Mouse (Mus musculus) cerebellum, adult 9-11 months (tissue): Measurements from ENCODE around the gene Vcam1.
A peak's percentile ranks its signal among the peaks of the same experiment; 100 is the strongest.

Source experiments
- DNase-seq: peaks from one replicate; pipeline ENCODE4 v3.0.0; 2022

The Vcam1 gene

DNA sequence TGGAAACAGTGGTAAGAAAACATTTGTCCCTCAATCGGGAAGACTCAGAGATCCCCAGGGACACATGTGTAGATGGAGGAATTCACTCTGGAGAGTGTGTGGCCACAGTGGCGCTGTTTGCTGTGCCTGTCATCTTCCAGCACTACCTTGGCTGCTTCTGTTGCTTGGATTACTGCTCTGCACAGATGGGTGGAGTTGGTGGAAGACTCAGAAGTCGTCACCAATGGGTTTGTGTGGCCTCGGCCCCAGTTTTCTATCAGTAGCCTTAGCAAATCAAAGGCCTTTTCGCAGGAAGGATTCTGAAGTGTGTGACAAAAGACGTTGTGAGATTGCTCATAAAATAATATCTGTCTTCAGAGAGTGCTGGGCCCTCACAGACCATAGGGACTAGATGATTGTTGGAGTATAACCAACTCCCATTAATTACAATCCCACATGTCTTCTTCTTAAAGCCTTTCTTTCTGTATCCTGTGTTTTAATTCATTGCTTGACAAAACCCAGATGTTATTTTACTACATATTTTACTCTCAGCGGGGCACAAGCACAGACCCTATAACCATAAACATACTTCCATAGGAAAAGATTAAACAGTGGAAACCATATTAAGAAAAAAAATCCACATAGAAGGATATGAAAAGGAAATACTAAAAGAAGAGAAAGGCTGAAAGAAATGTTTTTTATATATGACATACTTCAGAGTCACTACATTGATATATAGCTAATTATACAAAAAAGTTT lies 48.4 kb downstream of the Vcam1 start:
- DNase-seq = no peak

- no peak for DNase-seq
Measured at GRCm38 (mm10) chr3:116080166-116080788, 49.2 kb downstream of the Vcam1 start.

GRCm38 (mm10) chr3:116078490-116078889 lies 51.0 kb downstream of the Vcam1 start:
- peak; percentile 5 for DNase-seq

GRCm38 (mm10) chr3:116076739-116077138 lies 52.7 kb downstream of the Vcam1 start:
- DNase-seq = no peak

DNA sequence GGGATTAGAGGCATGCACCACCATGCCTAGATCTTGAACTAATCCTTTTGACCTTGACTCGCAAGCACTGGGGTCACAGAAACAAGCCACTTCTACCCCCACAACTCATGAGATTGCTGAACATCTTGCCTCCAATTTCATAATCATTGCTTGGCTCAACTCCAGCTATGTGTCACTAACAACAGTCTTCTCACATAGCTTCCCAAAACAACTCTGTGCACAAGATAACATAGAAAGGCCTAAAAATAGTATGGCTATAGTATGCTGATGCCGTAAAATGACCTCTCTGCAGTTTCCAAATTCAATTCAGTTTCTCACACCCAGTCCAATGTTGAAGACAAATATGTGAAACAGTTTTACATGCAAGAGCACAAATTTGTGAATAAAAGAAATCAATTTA lies 56.9 kb downstream of the Vcam1 start:
- DNase-seq = no peak

DNA sequence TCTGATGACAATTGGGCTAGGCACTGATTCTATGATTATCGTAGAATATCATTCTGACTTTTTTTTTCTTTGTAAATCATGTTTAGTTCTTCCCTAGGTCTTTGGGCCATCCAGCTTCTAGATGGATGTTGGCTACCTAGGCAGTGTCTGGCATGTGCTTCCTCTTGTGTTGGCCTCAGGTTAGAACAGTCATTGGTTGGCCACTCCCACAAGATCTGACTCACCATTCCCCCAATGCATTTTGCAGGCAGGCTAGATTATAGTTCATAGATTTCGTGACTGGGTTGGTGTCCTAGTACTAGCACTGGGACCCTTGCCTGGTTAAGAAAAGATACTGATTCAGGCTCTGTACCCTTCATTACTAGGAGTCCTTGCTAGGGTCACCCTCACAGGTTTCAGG lies 67.3 kb downstream of the Vcam1 start:
- no peak for DNase-seq

DNA sequence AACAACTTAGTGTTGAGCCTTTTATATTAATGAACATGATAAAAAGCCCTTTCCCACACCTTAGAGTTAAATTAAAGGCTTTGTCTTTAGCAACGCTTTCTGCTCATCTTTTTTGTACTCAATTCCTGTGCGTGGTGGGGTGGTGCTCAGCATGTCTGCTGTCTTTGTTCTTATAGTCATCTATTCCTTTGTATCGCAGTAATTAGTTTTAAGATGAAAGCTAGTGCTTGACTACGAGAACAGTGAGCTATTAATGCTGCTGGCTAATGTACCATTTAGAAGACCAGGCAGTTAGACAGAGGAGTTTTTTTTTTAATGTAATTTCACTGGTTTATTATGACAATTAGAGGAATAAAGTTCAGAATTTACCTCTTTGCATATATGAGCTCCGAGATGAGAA lies 69.2 kb downstream of the Vcam1 start:
- no peak for DNase-seq
